Mouse (Mus musculus): ENCODE results near the gene Hspa2. TPM values are rescaled to one million over a fixed set of nuclear protein-coding genes. Genes with fewer than 3 reads are reported as not detected.

Gene Hspa2
- total RNA-seq (2017) = 13.4 and 13.7 TPM in 2 replicates

DNA sequence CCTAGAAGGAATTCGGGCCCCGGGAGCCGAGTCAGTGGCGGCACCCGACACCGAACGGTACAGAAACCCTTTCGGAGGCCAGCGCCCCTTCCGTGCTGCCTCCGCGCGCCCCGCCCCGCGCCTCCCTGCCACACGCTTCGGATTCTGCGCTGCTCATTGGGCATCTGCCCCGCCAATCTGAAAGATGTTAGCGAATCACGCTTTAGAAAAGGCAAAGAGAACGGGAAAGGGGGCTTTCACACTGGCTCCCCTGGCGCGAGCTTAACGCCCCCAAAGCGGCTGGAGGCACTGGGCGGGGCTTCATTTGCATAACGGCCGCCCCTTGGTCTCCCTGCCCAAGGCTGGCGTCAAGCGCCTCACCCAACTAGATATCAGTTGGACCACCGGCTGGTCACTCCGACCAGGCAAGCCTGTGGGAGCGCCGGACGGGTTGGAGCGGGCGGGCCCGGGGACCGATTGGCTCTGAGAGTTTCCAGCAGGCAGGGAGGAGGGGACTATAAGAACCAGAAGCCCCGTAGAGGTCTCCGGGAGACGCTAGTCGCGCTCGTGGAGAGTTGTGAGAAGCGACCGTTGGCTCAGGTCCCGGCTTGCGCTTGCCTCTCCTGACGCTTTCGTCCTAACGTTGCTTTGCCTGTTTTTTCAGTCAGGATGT, at the start of gene Hspa2:
TSS of gene Hspa2 (plus strand) at position 291 of the 652 bp plus-strand sequence.
- ATAC-seq (replicated peaks in 1 of 2; ENCODE audit: insufficient read depth in 1 of 2, low FRiP score in 2 of 2, low TSS enrichment in 1 of 2, low read depth in 1 of 2, poor library complexity in 2 of 2, severe bottlenecking in 2 of 2) = peak; percentile 92 to 93

DNA sequence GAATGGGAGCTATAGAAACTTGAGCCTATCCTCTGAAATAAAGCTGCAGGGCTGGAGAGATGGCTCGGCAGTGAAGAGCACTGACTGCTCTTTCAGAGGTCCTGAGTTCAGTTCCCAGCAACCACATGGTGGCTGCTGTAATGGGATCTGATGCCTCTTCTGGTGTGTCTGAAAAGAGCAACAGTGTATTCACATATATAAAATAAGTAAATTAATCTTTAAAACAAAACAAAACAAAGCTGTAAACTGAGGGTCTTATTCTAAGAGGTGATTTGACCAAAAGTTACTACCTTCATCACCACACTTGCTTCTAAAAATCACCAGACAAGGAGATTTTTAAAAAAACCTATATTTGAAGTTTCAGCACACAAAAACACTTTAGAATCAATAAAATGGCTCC, 43.1 kb upstream of the Hspa2 start:
- no peak for ATAC-seq (replicated peaks in 1 of 2; ENCODE audit: insufficient read depth in 1 of 2, low FRiP score in 2 of 2, low TSS enrichment in 1 of 2, low read depth in 1 of 2, poor library complexity in 2 of 2, severe bottlenecking in 2 of 2)

DNA sequence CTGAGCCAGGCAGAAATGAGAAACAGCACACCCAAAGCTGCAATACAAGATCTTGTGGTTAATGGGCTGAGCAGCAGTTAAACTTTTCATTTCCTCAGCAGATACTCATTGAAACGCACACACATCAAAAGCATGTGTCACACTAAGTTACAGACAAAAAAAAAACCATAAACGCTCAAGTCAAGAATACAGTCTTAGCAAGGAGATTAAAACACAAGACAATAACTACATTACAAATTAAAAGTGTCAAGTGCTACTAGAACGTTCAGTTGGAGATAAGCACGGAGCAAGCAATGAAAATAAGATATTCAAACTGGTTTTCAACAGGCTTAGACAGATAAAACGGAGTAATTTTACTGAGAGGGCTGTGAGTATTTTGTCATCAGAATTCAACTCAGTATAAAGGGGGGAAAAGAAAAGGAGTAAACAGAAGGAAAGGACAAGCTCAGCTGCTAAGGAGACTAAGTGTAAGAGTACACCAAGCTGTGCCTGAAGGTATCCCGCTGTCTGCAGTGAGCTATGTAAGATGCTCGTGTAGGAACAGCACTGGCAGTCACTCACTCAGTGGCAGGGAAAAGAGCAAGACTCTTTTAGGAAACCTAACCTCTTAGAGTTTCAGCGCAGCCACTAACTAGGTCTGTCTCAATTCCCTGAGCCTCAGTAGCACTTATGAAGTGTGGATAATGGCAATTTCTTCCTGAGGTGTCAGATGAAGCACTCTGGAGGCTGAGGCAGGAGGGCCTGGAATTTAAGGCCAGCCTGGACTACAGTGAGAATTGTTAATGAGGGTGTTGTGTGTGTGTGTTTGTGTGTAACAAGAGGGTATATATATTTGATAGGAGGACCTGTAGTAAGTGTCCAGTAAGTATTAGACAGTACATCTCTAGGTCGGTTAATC, 42.3 kb upstream of the Hspa2 start:
- peak; percentile 59 to 68; a peak in 2 of 4 replicates for ATAC-seq (replicated peaks in 1 of 2; ENCODE audit: insufficient read depth in 1 of 2, low FRiP score in 2 of 2, low TSS enrichment in 1 of 2, low read depth in 1 of 2, poor library complexity in 2 of 2, severe bottlenecking in 2 of 2)

DNA sequence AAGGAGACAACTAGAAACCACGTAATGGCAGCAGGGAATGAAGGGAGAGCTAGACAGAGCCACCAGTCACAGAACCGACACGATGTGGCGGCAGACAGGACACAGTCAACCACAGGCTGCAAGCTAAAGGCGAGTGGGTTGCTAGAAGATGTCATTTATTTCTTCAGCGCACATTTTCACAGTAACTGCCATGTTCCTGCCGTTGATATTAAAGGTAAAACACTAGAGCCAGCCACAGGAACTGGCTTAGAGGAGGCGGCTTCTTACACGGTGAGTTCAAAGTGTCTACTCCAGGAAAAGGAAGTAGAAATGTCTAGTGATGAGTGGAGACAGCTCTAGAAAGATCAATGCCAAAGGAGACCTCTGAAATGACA, 41.7 kb upstream of the Hspa2 start:
- peak; percentile 22 to 45 for ATAC-seq (replicated peaks in 1 of 2; ENCODE audit: insufficient read depth in 1 of 2, low FRiP score in 2 of 2, low TSS enrichment in 1 of 2, low read depth in 1 of 2, poor library complexity in 2 of 2, severe bottlenecking in 2 of 2)

DNA sequence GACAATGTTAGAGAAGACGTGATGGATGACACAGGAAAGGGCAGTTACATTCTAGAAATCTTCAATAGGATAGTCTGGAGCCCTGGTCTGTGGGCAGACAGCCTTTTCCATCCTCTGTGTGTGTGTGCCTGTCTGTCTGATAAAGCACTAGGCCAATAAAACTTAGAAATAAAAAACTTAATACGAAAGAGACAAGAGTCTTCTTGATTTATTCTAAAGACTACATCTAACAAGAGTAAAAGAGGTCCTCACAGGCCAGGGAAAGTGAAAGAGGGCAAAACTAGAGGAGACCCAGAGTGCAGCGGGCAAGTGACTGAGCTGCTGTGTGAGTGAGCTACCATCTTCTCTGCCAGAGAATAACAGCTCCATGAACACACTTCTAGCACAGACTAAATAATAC, 37.7 kb upstream of the Hspa2 start:
- ATAC-seq (replicated peaks in 1 of 2; ENCODE audit: insufficient read depth in 1 of 2, low FRiP score in 2 of 2, low TSS enrichment in 1 of 2, low read depth in 1 of 2, poor library complexity in 2 of 2, severe bottlenecking in 2 of 2) = no peak

DNA sequence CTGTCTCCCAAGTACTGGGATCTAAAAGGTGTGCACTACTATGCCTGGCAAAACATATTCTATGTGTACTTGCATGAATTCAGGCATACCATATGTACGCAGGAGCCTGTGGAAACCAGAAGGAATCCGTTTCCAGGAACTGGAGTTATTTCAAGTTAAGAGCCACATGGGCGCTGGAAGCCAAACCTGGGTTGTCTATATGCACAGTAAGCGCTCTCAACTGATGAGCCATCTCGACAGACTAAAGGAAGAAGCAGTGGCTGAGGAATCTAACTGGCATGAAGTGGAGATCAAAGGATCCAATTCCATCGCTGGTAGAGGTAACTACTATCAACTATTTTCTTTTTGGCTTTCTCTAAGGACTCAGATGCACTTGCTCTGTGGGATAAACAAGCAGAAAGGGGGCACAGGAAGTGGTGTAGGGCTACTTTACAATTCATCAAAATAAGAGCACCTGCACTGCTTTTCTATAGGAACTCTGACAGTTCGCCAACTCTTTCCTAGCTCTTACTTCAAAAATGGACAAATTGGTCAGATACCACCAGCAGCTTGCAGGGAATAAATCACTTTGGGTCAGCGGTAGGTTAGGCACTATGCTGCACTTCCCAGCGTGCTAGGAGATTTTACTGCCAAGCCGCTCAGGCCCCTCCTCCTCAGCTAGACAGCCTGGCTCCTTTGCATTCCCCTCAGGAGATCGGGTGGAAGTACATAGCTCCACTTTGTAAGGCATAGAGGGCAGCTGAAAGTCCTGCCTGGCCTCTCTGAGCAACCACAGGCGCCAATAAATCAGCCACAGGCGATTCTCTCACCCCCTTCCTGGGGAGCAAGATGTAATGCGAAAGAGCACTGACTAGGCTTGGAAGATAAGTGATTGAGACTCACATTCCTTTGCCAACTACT, 36.6 kb upstream of the Hspa2 start:
- ATAC-seq (replicated peaks in 1 of 2; ENCODE audit: insufficient read depth in 1 of 2, low FRiP score in 2 of 2, low TSS enrichment in 1 of 2, low read depth in 1 of 2, poor library complexity in 2 of 2, severe bottlenecking in 2 of 2) = 0 out of 4 replicates have a peak, but pooled peaks of 1 of the 2 experiments have one; percentile 12

DNA sequence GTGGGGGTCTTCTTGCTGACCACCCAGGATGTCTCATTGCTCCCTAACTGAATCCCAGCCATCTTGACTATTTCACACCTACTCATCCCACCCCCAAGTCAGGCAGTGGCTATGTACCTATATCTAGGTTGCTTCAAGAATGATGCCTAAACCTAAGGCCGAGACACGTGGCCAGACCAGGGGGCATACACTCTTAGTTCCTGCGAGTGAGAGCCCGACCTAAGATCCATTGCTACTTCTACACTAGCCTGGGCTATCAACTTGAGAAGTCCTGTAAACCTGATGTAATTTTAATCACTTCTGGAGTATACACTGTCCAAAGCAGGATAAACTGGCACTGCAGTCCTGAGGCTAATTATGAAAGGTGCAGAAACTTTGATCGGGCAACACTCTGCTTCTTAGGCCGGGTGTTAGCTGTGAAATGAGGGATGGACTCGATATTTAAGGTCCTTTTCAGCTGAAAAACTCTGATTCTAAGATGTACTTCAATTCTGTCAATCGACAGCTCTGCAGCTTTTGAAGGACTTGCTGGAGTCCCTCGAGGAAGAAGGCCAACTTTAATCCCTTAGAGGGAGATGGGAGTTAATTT, 35.7 kb upstream of the Hspa2 start:
- no peak for ATAC-seq (replicated peaks in 1 of 2; ENCODE audit: insufficient read depth in 1 of 2, low FRiP score in 2 of 2, low TSS enrichment in 1 of 2, low read depth in 1 of 2, poor library complexity in 2 of 2, severe bottlenecking in 2 of 2)

DNA sequence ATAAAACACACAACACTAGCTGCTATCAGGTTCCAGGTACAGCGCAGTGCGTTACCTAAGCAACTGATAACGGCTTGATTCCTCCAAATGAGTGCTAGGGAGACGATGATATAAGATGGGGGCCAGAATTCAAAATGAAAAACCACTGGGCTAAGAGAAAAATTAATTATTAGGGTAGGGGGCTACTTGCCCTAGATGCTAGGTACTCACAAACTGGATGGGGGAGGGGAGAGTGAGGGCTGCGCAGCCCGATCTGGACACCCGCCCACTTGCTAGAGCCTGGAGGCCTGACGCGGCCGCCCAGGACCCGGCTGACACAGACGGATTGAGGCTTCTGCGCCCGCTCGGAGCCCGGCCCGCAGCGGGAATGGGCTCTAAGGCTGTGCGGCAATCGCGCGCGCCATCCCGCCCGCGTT, 35.2 kb upstream of the Hspa2 start:
- ATAC-seq (replicated peaks in 1 of 2; ENCODE audit: insufficient read depth in 1 of 2, low FRiP score in 2 of 2, low TSS enrichment in 1 of 2, low read depth in 1 of 2, poor library complexity in 2 of 2, severe bottlenecking in 2 of 2) = no peak

DNA sequence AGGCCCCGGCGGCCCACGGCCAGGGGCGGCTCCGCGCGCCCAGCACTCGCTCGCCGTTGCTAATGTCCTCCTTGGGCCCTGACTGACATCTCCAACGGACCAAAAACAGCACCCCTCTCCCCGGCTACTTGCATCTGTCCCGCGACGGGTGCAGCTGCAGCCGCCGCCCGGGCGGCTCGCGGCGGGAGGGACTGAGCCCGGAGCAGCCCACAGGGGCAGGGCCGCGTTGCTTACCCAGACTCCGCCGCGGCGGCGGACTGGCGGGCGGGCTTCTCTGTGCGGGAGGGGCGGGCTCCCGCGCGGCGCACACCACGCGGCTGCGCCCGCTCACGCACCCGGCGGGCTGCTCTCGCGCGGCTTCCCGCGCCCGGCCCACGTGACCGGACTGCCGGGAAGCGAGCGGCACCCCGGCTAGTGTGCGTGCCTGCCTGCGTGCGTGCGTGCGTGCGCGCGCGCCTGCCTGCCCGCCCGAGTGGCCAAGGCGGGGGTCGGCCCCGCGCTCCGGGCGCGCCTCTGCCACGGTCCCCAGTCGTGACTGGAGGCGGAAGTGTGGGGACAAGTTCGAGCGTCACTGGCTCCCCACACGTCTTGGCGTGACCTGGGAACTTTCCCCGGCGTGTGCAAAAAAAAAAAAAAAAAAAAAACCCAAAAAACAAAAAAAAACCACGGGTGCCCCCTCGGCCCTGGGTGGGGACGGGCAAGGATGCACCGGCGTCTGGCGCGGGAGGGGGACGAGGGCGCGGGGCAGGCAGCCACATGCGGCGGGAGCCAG, 34.6 kb upstream of the Hspa2 start, which contains the start of gene Zbtb25:
TSS of gene Zbtb25 (minus strand) at position 397 of the 772 bp plus-strand sequence.
- peak; percentile 8 to 34; a peak in 3 of 4 replicates for ATAC-seq (replicated peaks in 1 of 2; ENCODE audit: insufficient read depth in 1 of 2, low FRiP score in 2 of 2, low TSS enrichment in 1 of 2, low read depth in 1 of 2, poor library complexity in 2 of 2, severe bottlenecking in 2 of 2)

DNA sequence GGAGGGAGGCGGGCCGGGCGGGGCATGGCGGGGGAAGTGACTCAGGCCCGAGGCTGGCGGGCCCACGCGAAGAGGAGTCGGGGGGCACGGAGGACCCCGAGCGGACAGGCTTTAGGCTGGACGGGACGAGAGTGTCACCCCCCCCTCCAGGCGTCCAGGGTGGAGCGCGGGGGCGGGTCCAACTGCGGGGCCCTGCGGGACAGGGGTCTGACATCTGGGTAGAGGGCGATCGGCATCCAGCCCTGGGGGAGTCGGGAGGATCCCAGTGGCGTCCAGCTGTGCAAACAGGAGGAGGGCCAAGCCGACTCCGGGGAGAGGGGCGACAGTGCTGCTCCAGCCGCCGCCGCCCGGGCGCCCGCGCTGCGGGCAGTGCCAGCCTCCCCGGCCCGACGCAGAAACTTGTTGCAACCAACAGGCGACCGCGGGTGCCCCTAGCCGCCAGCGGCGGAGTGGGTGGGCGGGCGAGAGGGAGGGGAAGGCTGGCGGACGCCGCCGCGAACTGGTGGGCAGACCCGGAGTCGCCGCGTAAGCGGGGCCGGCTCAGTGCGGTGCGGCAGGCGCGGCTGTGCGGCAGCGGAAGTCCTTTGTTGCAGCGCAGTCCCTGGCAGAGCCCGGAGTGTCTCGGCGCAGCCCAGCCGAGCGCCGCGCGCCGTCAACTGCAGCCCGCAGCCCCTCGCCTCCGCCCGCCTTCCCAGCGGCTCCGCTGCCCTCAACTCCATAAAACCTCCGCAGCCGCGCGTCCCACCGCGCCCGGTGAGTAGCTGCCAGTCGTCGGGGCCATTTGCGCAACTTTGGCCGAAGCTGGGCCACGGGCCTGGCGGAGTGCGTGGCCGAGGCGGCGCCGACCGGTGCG, 33.8 kb upstream of the Hspa2 start, which contains the start of gene Zbtb1:
TSS of gene Zbtb1 (plus strand) at position 289 of the 853 bp plus-strand sequence.
- ATAC-seq (replicated peaks in 1 of 2; ENCODE audit: insufficient read depth in 1 of 2, low FRiP score in 2 of 2, low TSS enrichment in 1 of 2, low read depth in 1 of 2, poor library complexity in 2 of 2, severe bottlenecking in 2 of 2) = peak; percentile 14 to 33; a peak in 1 of 4 replicates

DNA sequence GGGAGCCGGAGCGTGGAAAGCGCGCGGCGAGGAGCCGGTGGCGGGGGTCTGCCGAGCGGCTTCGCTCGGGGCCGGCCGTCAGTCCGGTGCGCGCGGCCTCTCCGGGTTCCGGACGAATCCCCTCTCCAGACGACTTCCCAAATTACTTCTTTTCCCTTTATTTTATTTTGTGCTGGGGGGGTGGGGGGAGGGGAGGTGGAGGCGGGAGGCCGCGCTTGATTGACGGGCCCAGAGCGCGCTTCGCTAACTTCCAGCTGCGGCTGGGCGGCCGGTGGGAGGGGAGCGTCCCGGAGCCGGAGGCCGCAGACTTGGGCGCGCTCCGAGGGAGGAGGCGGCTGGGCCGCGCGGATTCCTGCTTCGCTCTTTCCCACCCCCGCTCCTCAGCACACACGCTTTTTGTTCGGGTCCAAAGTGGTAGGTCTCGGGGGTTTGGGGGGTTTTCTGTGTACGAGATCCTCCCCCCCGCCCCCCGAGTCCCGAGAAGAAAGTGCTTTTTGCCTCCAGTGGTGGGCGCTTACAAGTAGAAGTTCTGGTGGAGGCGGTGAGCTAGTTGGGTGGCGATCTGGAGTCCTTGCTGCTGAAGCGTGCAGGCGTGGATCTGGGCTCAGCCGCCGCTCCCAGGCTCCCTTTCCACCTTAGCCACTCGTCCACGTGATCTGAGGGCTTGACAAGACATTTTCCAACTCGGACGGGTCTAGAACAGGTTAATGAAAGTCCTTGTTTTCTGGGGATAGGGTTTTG, 33.0 kb upstream of the Hspa2 start:
- 0 out of 4 replicates have a peak, but pooled peaks of 1 of the 2 experiments have one; percentile 14 for ATAC-seq (replicated peaks in 1 of 2; ENCODE audit: insufficient read depth in 1 of 2, low FRiP score in 2 of 2, low TSS enrichment in 1 of 2, low read depth in 1 of 2, poor library complexity in 2 of 2, severe bottlenecking in 2 of 2)

DNA sequence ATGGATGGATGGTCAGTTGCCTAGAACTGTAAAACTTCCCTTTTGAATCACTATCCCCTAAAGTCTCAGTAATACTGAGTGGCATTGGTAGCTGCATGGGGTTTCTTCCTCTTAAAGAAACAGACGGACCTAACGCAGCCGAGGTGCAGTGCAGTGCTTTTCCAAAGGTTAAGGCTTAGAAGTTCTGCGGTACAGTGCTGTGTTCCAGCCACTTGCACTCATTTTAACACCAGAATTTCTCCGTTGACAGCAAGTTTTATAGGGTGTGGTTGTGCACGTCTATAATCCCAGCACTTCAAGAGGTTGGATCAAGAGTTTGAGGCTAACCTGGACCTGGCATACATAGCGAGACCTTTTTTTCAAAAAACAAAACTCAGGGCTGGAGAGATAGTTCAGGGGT, 31.9 kb upstream of the Hspa2 start:
- ATAC-seq (replicated peaks in 1 of 2; ENCODE audit: insufficient read depth in 1 of 2, low FRiP score in 2 of 2, low TSS enrichment in 1 of 2, low read depth in 1 of 2, poor library complexity in 2 of 2, severe bottlenecking in 2 of 2) = no peak

DNA sequence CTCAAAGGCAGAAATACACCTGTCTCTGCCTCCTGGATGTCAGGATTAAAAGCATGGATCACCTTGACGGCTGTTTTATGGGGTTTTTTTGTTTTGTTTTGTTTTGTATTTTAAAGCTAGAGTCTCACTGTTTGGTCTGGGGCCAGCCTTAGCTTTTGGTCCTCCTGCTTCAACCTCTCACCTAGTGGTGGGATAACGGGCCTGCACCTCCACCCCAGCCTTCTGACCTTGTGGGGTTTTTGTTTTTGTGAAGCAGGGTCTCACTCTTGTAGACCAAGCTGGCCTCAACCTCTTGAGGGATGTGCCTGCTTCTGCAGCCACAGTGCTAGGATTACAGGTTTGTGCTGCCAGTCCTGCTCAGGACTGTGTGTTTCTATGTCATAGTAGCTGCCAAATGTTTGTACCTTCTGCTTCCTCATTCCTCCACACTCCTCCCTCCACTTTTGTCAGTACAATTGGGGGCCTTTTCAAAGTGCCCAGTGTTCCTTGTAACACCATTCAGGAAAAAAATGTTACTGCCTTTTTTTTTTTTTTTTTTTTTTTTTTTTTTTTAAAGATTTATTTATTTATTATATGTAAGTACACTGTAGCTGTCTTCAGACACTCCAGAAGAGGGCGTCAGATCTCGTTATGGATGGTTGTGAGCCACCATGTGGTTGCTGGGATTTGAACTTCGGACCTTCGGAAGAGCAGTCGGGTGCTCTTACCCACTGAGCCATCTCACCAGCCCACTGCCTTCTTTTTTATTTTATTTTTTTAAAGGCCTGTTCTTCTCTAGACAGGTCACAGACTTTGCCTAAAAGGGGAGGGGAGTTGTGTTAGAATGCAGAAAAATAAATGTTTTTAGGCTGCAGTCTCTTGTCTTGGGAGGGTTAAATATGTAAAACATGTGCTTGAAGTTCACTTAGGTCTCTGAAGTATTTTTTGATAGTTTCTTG, 30.8 kb upstream of the Hspa2 start:
- no peak for ATAC-seq (replicated peaks in 1 of 2; ENCODE audit: insufficient read depth in 1 of 2, low FRiP score in 2 of 2, low TSS enrichment in 1 of 2, low read depth in 1 of 2, poor library complexity in 2 of 2, severe bottlenecking in 2 of 2)

DNA sequence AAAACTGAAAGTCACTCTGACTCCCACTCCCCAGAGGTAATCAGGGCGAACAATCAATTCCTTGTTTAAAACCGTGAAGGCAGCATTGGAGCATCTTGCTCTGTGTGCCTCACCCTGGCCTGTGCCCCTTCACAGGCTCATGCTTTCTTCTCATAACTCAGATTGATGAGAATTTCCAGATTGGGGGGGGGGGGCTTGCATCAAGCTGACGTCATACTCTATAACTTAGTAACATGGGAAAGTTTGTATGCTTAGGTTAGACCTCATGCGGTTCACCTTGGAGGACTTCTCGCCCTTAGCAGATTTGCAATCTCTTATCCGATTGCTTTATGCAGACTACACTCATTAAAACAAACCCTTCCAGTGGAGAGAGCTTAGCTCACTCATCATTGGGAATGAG, 30.0 kb upstream of the Hspa2 start:
- no peak for ATAC-seq (replicated peaks in 1 of 2; ENCODE audit: insufficient read depth in 1 of 2, low FRiP score in 2 of 2, low TSS enrichment in 1 of 2, low read depth in 1 of 2, poor library complexity in 2 of 2, severe bottlenecking in 2 of 2)

All from hematopoietic stem cell, adult 5-6 weeks (primary cell).